Mouse (Mus musculus): ENCODE data around the gene Vsir.

Vsir gene

DNA sequence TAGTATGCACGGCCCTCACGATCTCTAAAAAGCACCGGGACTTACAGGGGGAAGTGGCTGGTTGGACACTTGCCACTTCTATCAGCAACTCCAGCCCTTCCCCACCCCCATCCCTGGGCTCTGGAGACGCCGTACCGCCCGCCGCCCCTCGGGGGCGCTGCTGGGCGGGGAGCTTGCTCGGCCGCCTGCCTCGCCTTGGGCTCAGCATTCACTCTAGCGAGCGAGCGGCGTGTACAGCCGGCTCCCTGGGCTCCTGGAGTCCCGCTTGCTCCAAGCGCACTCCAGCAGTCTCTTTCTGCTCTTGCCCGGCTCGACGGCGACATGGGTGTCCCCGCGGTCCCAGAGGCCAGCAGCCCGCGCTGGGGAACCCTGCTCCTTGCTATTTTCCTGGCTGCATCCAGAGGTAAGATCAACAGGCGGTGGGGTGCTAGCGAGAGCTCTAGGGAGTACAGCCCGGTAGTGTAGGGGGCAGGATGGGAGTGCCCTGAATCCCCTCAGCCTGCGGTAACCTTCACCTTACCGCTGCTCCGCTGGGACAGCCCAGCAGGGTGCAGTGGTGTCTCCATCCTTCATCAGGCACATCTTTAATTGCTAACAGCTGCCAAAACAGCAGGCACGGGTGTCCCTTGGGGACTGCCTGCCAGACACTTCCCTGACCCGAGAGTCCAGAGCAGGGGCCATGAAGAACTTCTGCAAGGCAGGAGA lies at the start of gene Vsir:
Vsir (plus strand) TSS at position 151 of the 705 bp plus-strand sequence.
- DNase-seq (ENCODE audit: low spot score) = peak; percentile 88

DNA sequence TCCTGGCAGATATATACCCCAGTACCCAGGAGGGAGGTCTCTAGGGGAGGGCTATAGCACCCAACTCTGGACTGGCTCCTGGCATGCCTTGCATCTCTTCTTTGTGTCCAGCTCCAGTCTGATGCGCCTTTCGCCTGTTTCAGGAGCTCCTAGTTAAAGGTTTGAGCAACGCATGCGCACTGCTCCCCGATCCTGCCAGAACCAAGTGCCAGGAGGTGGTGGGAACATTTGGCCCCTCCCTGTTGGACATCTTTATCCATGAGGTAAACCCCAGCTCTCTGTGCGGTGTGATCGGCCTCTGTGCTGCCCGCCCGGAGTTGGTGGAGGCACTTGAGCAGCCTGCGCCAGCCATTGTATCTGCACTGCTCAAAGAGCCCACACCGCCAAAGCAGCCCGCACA lies 47.0 kb upstream of the Vsir start:
- DNase-seq (ENCODE audit: low spot score) = no peak

DNA sequence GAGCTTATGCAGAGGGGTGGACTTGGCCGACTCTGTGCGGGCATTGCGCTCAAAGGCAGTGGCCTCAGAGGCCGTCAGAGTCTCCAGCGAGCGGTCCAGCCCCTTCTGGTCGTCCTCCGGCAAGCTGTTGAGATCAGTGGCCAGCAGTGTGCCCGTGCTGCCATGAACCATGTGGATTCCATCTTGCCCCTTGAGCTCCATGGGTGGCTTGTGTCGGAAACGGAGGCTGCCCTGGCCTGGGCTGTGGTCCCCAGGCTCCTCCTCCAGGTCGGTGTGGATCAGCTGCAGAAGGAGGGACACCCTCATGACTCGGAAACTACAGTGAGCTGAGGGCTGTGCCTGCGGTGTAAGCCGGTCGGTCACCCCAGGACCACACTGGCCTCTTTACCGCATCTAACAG lies 43.2 kb upstream of the Vsir start:
- DNase-seq (ENCODE audit: low spot score) = no peak

DNA sequence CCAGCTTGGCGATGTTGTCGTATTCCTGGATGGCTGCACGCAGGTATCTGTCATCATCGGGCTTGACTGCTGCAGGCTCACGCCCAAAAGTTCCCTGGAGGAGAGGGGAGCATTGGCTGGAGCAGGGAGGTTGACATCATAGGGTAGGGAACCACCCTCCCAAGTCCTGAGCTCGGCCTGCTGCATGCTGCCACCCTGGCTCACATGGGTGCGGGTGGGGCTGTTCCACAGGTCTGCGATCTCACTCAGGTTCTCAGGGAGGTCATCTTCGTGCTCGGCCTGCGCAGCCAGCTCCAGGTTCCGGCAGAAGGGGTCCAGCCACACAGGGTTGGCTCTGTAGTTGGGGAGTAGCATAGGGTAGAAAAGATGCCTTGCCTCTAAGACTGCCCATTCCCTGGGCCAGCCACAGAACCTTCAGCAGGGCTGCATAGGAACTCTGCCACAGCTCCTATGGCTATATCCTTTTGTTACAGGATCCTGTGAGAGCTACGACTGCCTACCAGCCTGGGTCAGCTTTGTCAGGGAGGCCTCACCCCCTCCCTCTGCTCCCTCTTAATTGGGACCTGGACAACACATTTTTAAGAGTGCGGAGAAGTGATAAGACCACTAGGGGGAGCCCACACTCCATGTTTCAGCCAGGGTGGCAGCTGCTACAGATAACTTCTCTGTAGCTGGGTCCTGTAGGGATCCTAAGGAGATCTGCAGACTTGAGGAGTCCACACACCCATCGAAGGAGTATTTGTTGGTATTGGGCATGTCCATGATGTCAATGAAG lies 41.6 kb upstream of the Vsir start:
- peak; percentile 78 for DNase-seq (ENCODE audit: low spot score)

DNA sequence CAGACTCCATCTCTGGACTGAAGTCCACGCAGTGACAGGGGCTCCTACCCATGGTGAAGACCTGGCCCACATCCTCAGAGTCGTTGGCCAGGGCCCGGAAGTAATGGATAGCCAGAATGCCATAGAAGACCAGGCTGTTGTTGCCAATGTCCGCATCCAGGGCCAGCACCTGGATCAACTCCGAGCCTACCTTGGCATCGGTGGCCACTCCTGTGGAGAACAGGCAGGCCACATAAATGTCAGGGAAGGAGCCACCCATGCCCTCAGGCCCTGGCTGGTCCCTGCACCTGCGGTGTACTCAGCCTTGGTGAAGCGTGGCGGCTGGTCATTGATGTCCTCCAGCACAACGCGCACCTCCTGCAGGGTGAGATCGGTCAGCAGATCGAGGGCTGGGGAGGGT lies 36.0 kb upstream of the Vsir start:
- DNase-seq (ENCODE audit: low spot score) = no peak

DNA sequence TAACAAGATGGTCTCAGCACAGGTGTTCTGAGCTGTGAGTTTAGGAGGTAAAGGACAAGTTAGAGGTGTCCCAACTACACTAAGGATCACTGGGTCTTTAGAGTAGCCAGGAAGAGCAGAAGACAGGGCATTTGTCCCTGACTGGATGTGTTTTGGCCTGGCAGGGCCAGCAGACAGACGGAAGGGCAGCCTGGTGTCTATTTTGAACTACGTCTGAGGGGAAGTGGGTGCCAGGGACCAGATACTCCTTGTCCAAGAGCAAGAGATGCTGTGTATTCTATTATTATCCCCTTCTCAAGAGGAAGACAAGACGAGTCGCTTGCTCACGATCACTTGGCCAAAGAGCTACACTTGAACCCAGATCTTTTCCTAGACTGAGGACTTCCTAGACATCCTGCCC lies 33.0 kb upstream of the Vsir start:
- DNase-seq (ENCODE audit: low spot score) = no peak

- no peak for DNase-seq (ENCODE audit: low spot score)
These were observed 30.5 kb upstream of the Vsir start for GRCm38 (mm10) chr10:60316166-60316565.

DNA sequence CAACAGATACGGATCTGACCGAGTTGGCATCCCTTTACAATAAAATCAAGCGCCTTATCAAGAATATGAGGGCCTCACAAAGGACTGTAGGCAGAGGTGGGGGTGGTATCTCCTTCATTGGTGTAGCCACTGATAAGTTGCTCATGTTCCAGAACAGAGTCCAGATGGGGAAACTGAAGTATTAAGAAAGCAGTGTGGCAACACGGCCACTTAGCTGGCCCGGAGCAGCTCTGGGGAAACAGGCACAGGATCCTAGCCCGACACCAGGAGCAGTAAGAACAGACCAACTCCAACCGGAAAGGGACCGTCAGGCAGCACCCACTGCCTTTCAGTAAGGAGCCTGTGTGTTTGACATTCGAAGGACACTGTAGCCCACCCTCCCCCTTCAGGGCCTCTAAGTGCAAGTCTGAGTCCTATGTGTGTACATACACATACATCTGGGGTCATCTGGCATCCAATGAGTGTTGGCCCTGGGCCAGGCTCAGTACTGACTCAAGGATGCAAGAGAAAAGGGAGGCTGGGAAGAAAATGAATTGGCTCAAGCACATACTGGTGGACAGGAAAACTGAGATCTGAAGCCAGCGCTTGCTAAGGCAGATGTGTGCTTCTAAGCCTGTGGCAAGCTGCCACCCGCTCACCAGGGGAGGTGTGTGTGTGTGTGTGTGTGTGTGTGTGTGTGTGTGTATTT lies 17.5 kb upstream of the Vsir start:
- no peak for DNase-seq (ENCODE audit: low spot score)

DNA sequence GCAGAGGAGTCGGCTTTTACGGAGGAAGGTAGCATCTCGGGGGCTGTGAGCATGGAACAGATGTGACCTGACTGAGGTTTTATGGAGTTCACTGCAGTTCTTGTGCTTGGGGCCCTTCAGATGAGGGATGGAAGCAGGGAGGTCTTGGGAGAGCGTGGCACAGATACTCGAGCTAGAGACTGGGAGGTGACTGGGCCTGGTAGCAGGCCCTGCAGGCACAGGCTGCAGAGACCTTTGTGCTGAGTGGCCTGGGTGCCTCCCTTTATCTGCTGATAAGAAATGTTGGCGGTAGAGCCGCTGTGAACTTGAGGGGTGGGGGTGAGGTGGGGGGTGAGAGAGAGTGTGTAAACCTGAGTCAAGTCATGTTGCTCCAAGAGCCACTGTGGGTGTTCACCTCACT lies 12.1 kb upstream of the Vsir start:
- DNase-seq (ENCODE audit: low spot score) = no peak

DNA sequence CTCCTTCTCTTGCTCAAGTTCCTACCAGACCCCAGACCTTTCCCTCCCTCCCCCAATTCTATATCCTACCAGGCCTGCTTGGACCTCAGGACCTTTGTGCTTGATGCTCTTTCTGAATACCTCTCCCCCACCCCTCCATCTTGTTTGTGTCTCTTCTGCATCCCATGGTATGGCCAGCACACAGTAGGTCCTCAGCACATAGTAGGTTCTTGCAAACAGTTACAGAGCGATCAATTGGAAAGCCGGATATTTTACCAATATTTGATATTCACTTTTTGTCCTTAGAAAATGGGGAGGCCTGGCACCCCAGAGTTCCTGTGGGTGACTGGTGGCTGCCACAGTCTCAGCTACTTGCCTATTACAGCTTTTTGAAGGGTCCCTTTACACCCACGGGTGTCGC lies 11.6 kb upstream of the Vsir start:
- DNase-seq (ENCODE audit: low spot score) = no peak

DNA sequence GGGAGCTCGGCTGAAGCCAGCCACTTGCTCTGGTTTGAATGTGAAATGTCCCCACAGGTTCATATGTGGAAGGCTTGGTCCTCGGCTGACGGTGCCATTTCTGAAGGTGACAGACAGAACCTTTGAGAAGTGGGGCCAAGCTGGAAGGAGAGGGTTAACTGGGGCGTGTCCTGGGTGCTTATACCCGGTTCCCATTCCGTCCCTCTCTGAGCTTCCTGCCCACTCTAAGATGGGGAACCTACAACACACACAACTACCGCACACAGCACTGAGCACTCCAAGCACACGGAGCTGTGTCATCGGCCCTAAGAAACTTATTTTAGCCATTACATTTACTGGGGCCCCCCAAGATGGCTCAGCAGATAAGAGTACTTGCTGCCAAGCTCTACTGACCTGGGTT lies 5.1 kb upstream of the Vsir start:
- DNase-seq (ENCODE audit: low spot score) = no peak

GRCm38 (mm10) chr10:60344111-60344510 lies 2.5 kb upstream of the Vsir start:
- DNase-seq (ENCODE audit: low spot score) = no peak

DNA sequence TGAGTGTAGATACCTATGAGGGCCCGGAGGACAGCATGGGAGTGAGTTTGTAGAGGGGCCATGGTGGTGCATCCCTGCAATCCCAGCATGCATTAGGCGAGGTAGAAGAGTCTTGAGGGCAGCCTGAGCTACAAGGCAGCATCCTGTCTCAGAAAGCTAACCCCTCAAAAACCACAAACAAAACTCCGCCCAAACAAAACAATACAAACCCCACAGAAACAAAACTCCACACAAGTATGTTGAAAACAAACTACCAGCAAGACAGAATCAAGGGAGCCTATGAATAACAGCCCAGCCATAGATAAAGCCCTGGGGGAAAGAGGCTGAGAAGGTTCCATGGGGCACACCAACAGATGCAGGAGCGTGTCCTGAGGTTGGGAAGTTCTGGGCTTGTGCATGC lies 595 bp upstream of the Vsir start:
- no peak for DNase-seq (ENCODE audit: low spot score)

DNA sequence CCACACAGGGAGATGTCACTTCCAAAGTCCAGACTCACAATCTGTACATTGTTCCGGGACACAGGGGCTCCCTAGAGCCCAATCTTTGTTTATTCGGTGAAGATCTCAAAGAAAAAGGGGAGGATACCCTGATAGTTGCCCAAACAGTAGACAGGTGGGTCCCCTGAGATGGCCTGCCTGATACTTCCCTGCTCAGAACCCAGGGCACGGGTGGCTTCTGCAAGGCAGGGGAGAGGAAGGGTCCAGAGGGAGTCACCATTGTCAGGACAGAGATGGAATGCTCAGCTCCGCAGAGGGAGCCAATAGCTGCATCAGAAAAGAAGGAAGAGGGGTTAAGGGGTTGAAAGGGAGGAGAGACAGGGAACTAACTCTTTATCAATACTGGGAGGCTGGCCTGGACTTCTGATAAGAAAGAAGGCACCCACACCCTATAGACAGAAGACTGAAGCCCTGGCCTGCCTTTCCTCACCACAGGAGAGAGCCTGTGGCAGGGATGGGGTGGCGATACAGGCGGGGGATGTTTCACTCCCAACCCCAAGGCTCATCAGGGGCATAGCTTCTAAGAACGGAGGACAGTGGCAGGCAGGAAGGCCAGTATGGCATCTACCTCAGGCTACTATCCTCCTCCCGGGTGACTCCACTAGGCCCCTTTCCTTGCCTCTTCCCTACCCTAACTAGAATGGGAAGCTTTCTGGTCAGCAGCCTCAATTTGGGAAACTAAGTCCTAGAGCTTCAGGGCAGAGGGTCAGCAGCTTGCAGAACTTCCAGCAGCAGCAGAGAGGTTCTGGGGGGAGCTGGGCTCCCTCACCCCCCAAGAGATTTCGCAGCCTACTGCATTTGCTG lies 1.3 kb downstream of the Vsir start:
- DNase-seq (ENCODE audit: low spot score) = no peak

GRCm38 (mm10) chr10:60349056-60349455 lies 2.4 kb downstream of the Vsir start:
- DNase-seq (ENCODE audit: low spot score) = peak; percentile 89

DNA sequence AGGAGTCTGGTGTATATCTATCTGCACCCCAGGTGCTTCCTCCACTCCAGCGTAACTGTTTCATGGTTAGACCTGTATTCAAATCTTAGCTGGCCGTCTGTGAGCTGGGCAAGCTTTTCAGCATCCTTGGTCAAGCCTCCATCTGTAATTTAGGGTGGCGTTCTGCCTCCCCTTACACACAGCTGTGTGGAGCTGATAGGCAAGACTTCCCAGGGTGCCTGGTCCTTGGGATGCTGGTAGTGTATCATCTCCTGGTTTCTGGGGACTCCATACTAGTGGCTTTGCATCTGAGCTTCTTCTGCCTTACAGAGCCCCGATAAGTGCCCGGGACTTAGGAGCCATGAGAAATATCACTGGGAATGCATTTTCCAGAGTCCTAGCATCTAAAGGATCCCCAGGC lies 3.0 kb downstream of the Vsir start:
- no peak for DNase-seq (ENCODE audit: low spot score)

DNA sequence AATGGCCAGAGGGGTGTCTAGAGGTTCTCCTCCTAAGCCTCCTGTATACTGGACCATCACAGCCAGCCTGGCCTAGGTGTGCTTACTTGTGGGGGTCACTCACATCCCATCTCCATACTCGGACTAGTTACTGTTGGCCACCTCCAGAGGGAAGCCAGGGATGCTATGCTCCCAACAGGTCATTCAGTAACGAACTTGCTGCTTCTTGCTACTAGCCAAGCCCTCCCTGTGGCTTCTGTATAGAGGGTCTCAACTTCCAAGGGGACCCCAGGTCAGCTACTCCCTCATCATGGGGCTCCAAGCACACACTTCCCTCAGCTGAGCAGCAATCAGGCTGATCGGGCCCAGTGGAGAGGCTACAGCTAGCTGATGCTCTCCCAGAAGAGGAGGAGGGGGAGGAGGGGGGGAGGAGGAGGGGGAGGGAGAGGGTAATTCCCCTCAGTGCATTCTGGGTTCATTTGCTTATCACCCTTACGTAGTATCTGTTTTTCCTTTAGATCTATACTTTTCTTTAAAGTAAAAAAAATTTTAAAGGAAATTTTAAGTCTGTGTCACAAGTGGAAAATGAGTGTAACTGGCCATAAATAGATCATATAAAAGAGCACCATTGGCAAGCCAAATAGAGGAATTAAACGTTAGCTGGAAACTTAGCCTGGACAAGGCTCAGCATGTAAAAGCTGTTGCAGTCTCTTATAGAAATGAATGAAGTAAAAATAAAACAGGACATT lies 3.6 kb downstream of the Vsir start:
- no peak for DNase-seq (ENCODE audit: low spot score)

DNA sequence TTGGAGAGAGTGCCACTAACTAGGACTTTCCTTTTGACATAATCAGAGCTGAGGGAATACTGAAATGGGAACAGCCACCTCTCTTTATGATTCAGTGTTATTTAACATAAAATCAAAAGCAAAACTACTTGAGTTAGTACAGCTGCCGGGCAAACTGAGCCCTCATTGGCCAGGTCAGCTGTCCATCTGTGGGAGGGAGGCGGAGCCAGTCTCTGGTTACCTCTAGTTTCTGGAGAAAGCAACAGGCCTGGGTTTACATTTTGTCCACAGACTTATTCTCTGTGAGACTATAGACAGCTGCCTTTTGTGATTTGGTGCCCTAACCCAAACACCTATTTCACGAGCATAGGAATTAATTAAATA lies 4.1 kb downstream of the Vsir start:
- DNase-seq (ENCODE audit: low spot score) = peak; percentile 95

DNA sequence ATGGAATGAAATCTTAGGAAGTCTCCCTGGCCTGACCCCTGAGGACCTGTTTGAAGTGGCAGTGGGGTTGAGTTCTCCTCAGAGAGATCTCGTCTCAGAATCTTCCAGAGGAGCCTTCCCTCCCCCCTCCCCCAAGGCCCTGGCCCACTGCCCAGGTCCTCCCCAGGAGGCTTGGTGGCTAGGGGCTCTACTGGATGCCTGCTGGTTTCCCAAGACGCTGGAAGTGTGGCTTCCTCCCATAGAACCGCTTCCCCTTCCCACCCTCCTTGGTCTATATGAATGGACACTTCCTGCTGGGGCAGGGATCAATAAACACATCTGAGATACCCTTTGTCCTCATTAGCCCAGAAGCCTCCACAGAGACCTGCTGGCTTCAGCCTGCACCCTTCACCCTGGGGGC lies 4.6 kb downstream of the Vsir start:
- DNase-seq (ENCODE audit: low spot score) = no peak

- peak; percentile 93 for DNase-seq (ENCODE audit: low spot score)
These were observed 5.3 kb downstream of the Vsir start for GRCm38 (mm10) chr10:60351761-60352455.

Measured in lung, postnatal 25 days (tissue).